Mouse (Mus musculus) kidney, postnatal 4 days (tissue): ENCODE measurements around the gene Pou2f1.

ENCODE experiments used
- DNase-seq, 2 experiments: peaks; one replicate each; pipeline ENCODE4 v3.0.0; 2021; ENCODE audit warnings: mixed read lengths in 2 of 2

Gene Pou2f1

GRCm38 (mm10) chr1:165958159-165958558 lies 44.3 kb downstream of the Pou2f1 start:
- no peak for DNase-seq

- no peak for DNase-seq
Observed at GRCm38 (mm10) chr1:165948214-165948813, 54.2 kb downstream of the Pou2f1 start.

DNA sequence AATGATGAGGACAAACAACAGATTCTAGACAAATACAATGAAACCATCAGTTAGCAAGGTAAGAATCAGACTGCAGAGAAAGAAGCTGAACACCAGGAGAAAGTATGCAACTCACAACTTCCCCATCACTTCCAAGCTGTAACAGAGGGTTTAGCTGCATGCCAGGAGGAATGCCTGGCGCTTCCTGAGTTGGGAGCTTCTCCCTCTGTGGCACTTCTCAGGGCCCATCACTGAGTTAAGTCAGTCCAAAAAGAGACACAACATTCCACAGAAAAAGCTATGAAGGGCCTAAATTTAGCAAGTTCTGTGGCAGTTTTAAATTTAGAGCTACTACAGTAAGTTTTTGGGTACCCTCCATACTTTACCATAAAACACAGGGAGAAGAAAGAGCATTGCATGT lies 59.2 kb downstream of the Pou2f1 start:
- no peak for DNase-seq

DNA sequence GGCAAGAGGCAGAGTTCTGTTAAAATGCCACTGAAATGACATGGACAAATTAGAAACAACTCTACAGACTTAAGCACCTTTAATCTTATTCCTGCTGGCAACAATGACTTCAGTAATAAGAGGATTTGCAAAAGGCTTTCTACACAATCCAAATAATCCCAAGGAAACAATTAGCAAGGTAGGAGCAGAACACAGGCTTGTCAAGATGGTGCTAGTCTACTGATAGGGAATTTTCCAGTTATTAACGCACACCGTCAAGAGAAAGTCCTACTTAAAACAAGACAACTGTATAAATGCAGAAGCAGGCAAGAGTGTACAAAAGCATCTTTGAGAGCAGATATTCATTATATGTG lies 67.0 kb downstream of the Pou2f1 start:
- DNase-seq, result no peak

- no peak for DNase-seq
Observed at GRCm38 (mm10) chr1:165934648-165935465, 67.6 kb downstream of the Pou2f1 start.

GRCm38 (mm10) chr1:165933915-165934647 lies 68.4 kb downstream of the Pou2f1 start:
- DNase-seq, result no peak

GRCm38 (mm10) chr1:165932842-165933241 lies 69.6 kb downstream of the Pou2f1 start:
- DNase-seq, result no peak

DNA sequence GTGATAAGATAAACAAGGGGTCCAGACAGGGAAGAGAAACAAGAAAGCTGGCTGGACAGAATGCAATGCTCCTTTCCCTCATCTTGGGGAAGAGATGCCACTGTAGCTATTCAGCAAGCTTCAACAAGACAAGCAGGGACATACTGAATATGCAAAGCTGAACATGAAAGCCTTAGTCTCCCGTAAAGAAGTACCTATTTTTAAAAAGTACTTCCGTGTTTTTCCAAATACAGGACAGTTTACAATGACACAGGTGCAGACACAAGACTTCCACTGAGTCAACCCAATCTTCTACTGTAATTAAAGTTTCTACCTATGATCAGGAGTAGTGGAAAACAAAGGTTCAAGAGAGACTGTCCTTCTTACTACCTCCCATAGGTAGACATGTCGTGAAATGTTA lies 72.0 kb downstream of the Pou2f1 start:
- no peak for DNase-seq

DNA sequence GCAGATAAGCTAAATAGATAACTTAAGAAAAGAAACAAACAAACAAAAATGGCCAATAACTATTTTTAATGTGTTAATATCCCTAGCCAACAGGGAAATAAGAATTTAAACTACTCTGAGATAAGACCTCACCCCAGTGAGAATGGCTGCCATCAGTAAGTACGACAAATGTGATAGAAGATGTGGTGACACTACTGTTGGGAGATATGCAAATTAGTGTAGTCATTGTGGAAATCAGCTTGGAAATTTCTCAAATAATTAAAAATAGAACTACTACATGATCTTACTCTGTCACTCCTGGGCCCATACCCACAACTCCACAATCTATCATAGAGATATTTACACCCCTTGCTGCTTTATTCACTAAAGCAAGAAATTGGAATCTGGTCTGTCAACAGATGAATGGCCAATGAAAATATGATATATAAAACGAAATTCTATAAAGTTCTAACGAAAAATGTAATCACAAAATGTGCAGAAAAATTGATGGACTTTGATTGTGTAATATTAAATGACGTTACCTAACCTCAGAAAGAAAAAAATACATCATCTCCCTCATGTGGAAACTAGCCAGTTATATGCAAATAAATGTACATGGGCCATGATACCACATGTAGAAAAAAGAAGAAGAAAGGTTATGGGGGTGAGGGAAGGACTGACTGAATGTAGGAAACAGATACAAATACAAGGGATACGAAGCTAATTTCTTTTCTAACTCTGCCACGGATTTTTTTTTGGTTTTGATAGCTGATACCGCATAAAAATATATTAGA lies 74.8 kb downstream of the Pou2f1 start:
- DNase-seq, result no peak

DNA sequence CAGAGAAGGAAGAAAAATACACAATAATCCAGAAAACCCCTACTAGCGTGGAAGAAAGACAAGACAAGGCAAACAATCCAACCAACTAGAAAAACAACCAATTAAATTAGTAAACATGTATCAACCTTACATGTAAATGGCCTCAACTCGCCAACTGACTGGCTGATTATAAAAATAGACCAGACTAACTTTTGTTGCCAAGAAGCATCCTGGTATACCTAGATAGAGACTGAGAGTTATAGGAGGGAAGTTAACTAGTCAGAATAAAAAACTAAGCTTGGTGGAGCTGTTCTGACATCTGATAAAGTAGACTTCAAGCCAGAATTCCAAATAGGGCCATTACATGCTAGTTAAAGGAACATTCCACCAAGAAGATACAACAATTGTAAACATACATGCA lies 77.3 kb downstream of the Pou2f1 start:
- DNase-seq, result no peak

DNA sequence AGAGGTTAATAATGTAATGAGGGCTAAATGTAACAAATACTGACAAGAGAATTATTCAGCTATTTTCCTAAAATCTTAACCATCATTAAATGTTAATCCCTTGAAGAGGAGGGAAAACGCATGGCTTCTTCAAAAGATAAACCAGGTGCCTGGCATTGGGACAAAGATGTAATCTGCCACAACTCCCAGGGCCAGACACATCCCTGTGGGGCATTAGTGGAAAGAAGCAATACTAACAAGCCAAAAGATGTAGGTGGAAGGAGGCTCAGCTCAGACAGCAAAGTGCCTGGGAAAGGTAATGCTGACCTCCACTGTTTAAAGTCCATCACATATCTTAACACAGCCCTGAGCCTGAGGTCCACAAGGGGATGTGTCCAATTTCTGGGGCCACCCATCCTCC lies 80.0 kb downstream of the Pou2f1 start:
- no peak for DNase-seq

DNA sequence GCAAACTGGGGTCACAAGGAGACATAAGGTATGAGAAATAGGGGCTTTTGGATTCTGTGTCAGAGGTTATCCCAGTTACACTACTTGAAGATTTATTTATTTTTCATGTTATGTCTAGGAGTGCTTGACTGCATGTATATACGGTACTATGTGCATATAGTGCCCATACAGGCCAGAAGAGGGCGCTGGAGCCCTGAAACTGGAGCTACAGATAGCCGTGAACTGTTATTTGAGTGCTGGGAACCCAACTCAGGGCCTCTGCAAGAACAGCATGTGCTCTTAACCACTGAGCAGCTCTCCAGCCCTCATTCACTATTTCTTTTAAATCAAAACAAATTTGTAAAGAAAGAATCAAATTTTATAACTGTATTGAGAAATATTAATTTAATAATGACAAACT lies 81.5 kb downstream of the Pou2f1 start:
- DNase-seq, result no peak

- no peak for DNase-seq
Observed at GRCm38 (mm10) chr1:165914416-165914801, 88.1 kb downstream of the Pou2f1 start.

- no peak for DNase-seq
Observed at GRCm38 (mm10) chr1:165913720-165914415, 88.6 kb downstream of the Pou2f1 start.

DNA sequence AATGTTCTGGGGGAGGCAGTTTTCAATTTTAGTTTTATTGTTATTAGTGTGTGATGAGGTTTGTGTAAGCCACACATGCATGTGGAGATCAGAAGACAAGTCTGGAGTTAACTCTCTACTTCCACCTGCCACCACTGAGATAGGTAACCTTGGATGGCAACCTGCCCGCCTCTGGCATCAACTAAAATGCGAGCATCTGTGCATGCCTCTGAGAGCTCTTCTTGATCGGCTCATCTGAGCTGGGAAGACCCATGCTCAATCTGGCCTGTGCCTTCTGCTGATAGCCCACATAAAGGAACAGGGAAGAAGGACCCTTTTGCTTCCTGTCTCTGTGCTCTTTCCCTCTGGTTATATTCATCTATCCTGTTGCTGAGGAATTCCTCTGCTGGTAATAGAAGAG lies 93.0 kb downstream of the Pou2f1 start:
- DNase-seq, result no peak

- no peak for DNase-seq
Observed at GRCm38 (mm10) chr1:165908806-165909205, 93.7 kb downstream of the Pou2f1 start.

- no peak for DNase-seq
Observed at GRCm38 (mm10) chr1:165908153-165908552, 94.3 kb downstream of the Pou2f1 start.

GRCm38 (mm10) chr1:165903596-165903995 lies 98.9 kb downstream of the Pou2f1 start:
- no peak for DNase-seq

DNA sequence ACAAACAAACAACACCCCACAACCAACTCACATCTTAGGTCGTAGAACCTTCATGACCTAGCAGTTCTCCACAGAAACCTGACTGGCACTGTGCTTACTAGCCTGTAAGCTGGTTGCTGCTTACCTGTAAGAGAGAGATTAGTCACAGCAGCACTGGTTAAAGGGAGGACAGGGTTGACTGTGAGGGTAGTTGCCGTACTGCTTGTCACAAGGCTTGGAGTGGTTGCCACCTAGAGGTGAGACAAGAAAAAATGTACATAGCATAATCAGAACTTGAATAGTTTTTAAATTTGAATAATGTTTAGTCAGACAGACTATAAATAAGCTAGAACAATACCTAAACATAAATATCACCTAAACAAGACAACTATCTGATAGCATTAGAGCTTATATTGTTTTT lies 110.8 kb downstream of the Pou2f1 start:
- DNase-seq, result no peak

GRCm38 (mm10) chr1:165882146-165882900 lies 120.2 kb downstream of the Pou2f1 start:
- no peak for DNase-seq

DNA sequence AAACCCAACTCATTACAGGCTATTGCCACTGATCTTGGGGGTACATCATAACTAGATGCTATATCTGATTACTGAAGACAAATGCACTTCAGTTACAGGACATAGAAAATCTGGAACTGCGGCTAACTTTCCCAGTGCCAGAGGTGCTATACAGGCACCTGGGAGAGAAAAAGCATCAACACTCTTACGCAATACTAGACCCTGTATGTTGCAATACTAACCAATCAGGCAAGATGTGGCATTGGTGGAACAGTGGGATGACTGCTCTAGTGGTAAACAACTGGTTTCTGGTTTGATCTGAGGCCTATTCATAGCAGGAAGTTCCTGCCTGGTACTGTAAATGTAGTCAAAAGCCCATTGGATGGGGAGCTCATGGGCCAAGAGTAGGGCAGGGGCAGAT lies 123.7 kb downstream of the Pou2f1 start:
- DNase-seq, result no peak
